Mouse (Mus musculus): ENCODE measurements around the gene Tpi1. TPM values are rescaled to one million over a fixed set of nuclear protein-coding genes. Genes with fewer than 3 reads are reported as not detected.

Tpi1 gene
- total and polyA plus RNA-seq, 3 experiments, result 102 to 1,182 (median 440) TPM

GRCm38 (mm10) chr6:124817563-124817962 lies 3.5 kb upstream of the Tpi1 start:
- no peak for DNase-seq (ENCODE audit: low read depth, low spot score)
- Histone ChIP-seq H3K79me2 (ENCODE audit: control insufficient read depth, insufficient read depth, low read length, poor library complexity) (peaks cover 13% of the 10 kb centered on the region), H3K4me1 (ENCODE audit: control insufficient read depth in 1 of 2, insufficient read depth in 2 of 2, low read length in 2 of 2) (peaks cover 0 to 9% of the 10 kb centered on the region in 2 experiments; a peak in 3 of 4 replicates), H3K9me3 (replicated peaks; ENCODE audit: insufficient read depth, low read length) (no peaks in the 10 kb centered on the region), H3K9ac (ENCODE audit: control insufficient read depth, low read depth, low read length, poor library complexity, severe bottlenecking) (no peak overlapping the region), H3K27me3 (ENCODE audit: control insufficient read depth in 1 of 2, insufficient read depth in 2 of 2, low read length in 2 of 2) (no peaks in the 10 kb centered on the region), H3K27ac (ENCODE audit: control insufficient read depth, low read depth, low read length) (no peak overlapping the region), H3K4me3 (ENCODE audit: control insufficient read depth in 1 of 2, insufficient read depth in 1 of 2, low read depth in 2 of 2, low read length in 2 of 2) (no peak overlapping the region), H3K36me3 (ENCODE audit: control insufficient read depth in 1 of 2, insufficient read depth in 2 of 2, low read length in 2 of 2) (peaks cover 6 to 11% of the 10 kb centered on the region in 2 experiments)
- no peak for TF ChIP-seq RCOR1 (IDR thresholded peaks at IDR 0.05; ENCODE audit: low read depth, low read length)
- TF ChIP-seq SIN3A (IDR thresholded peaks at IDR 0.05; ENCODE audit: low read length), result no peak
- no peak for TF ChIP-seq POLR2AphosphoS5 (IDR thresholded peaks at IDR 0.05; ENCODE audit: borderline replicate concordance, low read depth, low read length)
- TF ChIP-seq GABPA (IDR thresholded peaks at IDR 0.05; ENCODE audit: low read depth, low read length), result no peak
- no peak for TF ChIP-seq MAX (IDR thresholded peaks at IDR 0.05; ENCODE audit: low read length)
- no peak for TF ChIP-seq SMC3 (IDR thresholded peaks at IDR 0.05; ENCODE audit: low read depth, low read length)
- no peak for TF ChIP-seq ZMIZ1 (IDR thresholded peaks at IDR 0.05; ENCODE audit: low read depth, low read length)
- TF ChIP-seq ELF1 (IDR thresholded peaks at IDR 0.05; ENCODE audit: low read depth, low read length), result no peak
- no peak for TF ChIP-seq GATA1 (IDR thresholded peaks at IDR 0.05; ENCODE audit: low read depth, low read length)
- no peak for TF ChIP-seq MAFK (IDR thresholded peaks at IDR 0.05; ENCODE audit: borderline replicate concordance, low read depth, low read length)
- no peak for TF ChIP-seq USF1 (IDR thresholded peaks at IDR 0.05; ENCODE audit: low read depth, low read length)
- TF ChIP-seq E2F4 (IDR thresholded peaks at IDR 0.05; ENCODE audit: borderline replicate concordance, low read depth, low read length), result no peak
- TF ChIP-seq NRF1 (IDR thresholded peaks at IDR 0.05; ENCODE audit: insufficient read depth, low read depth, low read length, poor library complexity, severe bottlenecking), result no peak

GRCm38 (mm10) chr6:124817125-124817524 lies 3.0 kb upstream of the Tpi1 start:
- Histone ChIP-seq H3K9me3 (replicated peaks; ENCODE audit: insufficient read depth, low read length) (no peaks in the 10 kb centered on the region), H3K79me2 (ENCODE audit: control insufficient read depth, insufficient read depth, low read length, poor library complexity) (peaks cover 16% of the 10 kb centered on the region), H3K27me3 (ENCODE audit: control insufficient read depth in 1 of 2, insufficient read depth in 2 of 2, low read length in 2 of 2) (no peaks in the 10 kb centered on the region), H3K4me1 (ENCODE audit: control insufficient read depth in 1 of 2, insufficient read depth in 2 of 2, low read length in 2 of 2) (peaks cover 0 to 13% of the 10 kb centered on the region in 2 experiments; a peak in 3 of 4 replicates), H3K9ac (ENCODE audit: control insufficient read depth, low read depth, low read length, poor library complexity, severe bottlenecking) (no peak overlapping the region), H3K36me3 (ENCODE audit: control insufficient read depth in 1 of 2, insufficient read depth in 2 of 2, low read length in 2 of 2) (peaks cover 6 to 11% of the 10 kb centered on the region in 2 experiments), H3K4me3 (ENCODE audit: control insufficient read depth in 1 of 2, insufficient read depth in 1 of 2, low read depth in 2 of 2, low read length in 2 of 2) (no peak overlapping the region), H3K27ac (ENCODE audit: control insufficient read depth, low read depth, low read length) (no peak overlapping the region)
- no peak for TF ChIP-seq SMC3 (IDR thresholded peaks at IDR 0.05; ENCODE audit: low read depth, low read length)
- TF ChIP-seq NELFE (IDR thresholded peaks at IDR 0.05; ENCODE audit: low read depth, low read length), result no peak
- no peak for TF ChIP-seq GATA1 (IDR thresholded peaks at IDR 0.05; ENCODE audit: low read depth, low read length)
- TF ChIP-seq CTCF (IDR thresholded peaks at IDR 0.05 in 2 of 3, conservative IDR thresholded peaks at IDR 0.05 in 1 of 3; ENCODE audit: control insufficient read depth in 1 of 3, insufficient read depth in 1 of 3, low read depth in 2 of 3, low read length in 3 of 3, poor library complexity in 1 of 3, severe bottlenecking in 1 of 3), result no peak
- TF ChIP-seq ZC3H11A (IDR thresholded peaks at IDR 0.05; ENCODE audit: low read depth, low read length), result no peak
- TF ChIP-seq HCFC1 (IDR thresholded peaks at IDR 0.05; ENCODE audit: low read depth, low read length), result no peak
- no peak for TF ChIP-seq ZKSCAN1 (IDR thresholded peaks at IDR 0.05; ENCODE audit: low read depth, low read length)
- no peak for DNase-seq (ENCODE audit: low read depth, low spot score)
